Mouse (Mus musculus) lung, postnatal 0 days (tissue): ENCODE results near the gene Guk1. TPM values are rescaled to one million over a fixed set of nuclear protein-coding genes. Genes with fewer than 3 reads are reported as not detected.
"Not testable (repeated sequence)": the region's sequence is repeated elsewhere in the genome, so short reads cannot be mapped to it uniquely, and the experiment has no call there.

Experiments
- ATAC-seq: fragments of 200-750 bp; cut with Nextera tagmentation; 2 replicates; pipeline ENCODE4 v1.8.0; 2017; ENCODE audit warnings: moderate library complexity
- DNase-seq: peaks from one replicate; pipeline ENCODE4 v3.0.0-alpha.2; 2016; ENCODE audit warnings: low spot score
- H3K27ac ChIP-seq: fragments of 300-500 bp; sonication (generic); 2 replicates; pipeline ENCODE4 v1.5.1; 2014; ENCODE audit warnings: antibody characterized with exemption, mild to moderate bottlenecking, low read length, mixed read lengths
- H3K27me3 ChIP-seq: fragments of 300-500 bp; sonication (generic); replicated peaks from 2 replicates; pipeline ENCODE4 v1.6.1; 2014; ENCODE audit warnings: low read length, mixed read lengths; ENCODE audit not compliant: insufficient read depth
- H3K36me3 ChIP-seq: fragments of 300-500 bp; sonication (generic); 2 replicates; pipeline ENCODE4 v1.6.1; 2014; ENCODE audit warnings: low read length, mixed read lengths; ENCODE audit not compliant: insufficient read depth
- H3K4me1 ChIP-seq: fragments of 300-500 bp; sonication (generic); 2 replicates; pipeline ENCODE4 v1.6.1; 2014; ENCODE audit warnings: antibody characterized with exemption, low read depth, low read length, mixed read lengths; ENCODE audit not compliant: insufficient read depth
- H3K4me2 ChIP-seq: fragments of 300-500 bp; sonication (generic); replicated peaks from 2 replicates; pipeline ENCODE4 v1.6.1; 2014; ENCODE audit warnings: low read depth, mild to moderate bottlenecking, low read length, moderate library complexity, mixed read lengths
- H3K4me3 ChIP-seq: fragments of 300-500 bp; sonication (generic); 2 replicates; pipeline ENCODE4 v1.5.1; 2014; ENCODE audit warnings: low read depth, low read length
- H3K9ac ChIP-seq: fragments of 300-500 bp; sonication (generic); replicated peaks from 2 replicates; pipeline ENCODE4 v1.6.1; 2014; ENCODE audit warnings: low read depth, mild to moderate bottlenecking
- H3K9me3 ChIP-seq: fragments of 300-500 bp; sonication (generic); 2 replicates; pipeline ENCODE4 v1.6.1; 2016; ENCODE audit warnings: low read length, mixed read lengths
- CTCF ChIP-seq: IDR thresholded peaks from 2 replicates; pipeline ENCODE4 v1.5.1; 2016; ENCODE audit warnings: antibody characterized with exemption, mild to moderate bottlenecking
- EP300 ChIP-seq: IDR thresholded peaks from 2 replicates; pipeline ENCODE4 v1.6.1; 2016; ENCODE audit warnings: antibody characterized with exemption, mild to moderate bottlenecking, control low read depth
- WGBS: fragments of 180-500 bp; shearing (Covaris S2); extraction: QIAGEN DNeasy Blood & Tissue Kit; methylation state at CpG from one replicate; pipeline ENCODE4 v1.1.7; 2014; 5-methylcytosine and 5-hydroxymethylcytosine counted together
- polyA plus RNA-seq: library from polyadenylated mRNA; unstranded; fragments of >200 nt; fragmentation: Nextera tagmentation; extraction: Ambion mirVana; gene quantifications from 2 replicates; pipeline ENCODE4 v1.2.1, GENCODE M21; 2015

The Guk1 gene
- polyA plus RNA-seq, 1 experiment from 2014 or later, result 168 TPM

DNA sequence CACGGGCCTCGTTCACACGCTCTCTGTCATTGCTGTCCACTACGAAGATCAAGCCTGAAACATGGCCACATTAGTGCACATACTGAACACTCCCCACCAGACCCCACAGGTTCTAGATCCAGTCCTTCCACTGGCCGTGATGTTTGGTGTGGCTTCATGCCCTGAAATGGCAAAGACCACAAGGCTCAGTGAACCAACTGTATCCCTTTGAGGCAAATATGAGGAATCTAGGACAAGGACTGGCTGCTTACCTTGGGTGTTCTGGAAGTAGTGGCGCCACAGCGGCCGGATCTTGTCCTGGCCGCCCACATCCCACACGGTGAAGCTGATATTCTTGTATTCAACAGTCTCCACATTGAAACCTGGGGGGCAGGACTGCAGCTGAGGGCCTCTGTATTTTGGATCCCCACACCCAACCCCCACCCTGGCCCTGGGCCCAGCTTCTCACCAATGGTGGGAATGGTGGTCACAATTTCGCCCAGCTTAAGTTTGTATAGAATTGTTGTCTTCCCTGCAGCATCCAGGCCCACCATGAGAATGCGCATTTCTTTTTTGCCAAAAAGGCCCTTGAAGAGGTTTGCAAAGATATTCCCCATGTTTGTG lies 21.0 kb upstream of the Guk1 start:
- no peak overlapping the region for H3K27ac ChIP-seq
- no peak for TF ChIP-seq CTCF
- no peak for TF ChIP-seq EP300
- no peaks in the 10 kb centered on the region for H3K27me3 ChIP-seq
- peaks cover 19% of the 10 kb centered on the region; the same call in 1 of the 2 replicates for H3K36me3 ChIP-seq
- no peaks in the 10 kb centered on the region for H3K9me3 ChIP-seq
- no peak overlapping the region for H3K4me3 ChIP-seq
- no peak for DNase-seq
- peaks cover under 1% of the 10 kb centered on the region; the same call in 1 of the 2 replicates for H3K4me1 ChIP-seq
- ATAC-seq, result no peak
- H3K9ac ChIP-seq, result no peak overlapping the region
- 83% methylated on average over 12 of the region's 12 CpGs for WGBS
- no peak overlapping the region for H3K4me2 ChIP-seq

- H3K4me3 ChIP-seq, H3K27ac ChIP-seq, H3K9me3 ChIP-seq, H3K9ac ChIP-seq, ATAC-seq, H3K27me3 ChIP-seq, H3K4me1 ChIP-seq, H3K4me2 ChIP-seq, DNase-seq: not testable (repeated sequence)
- peaks cover 19% of the 10 kb centered on the region; the same call in 1 of the 2 replicates for H3K36me3 ChIP-seq
- WGBS, result 60% methylated on average over 12 of the region's 12 CpGs
Measured at GRCm38 (mm10) chr11:59212320-59212719, 20.3 kb upstream of the Guk1 start.

GRCm38 (mm10) chr11:59211561-59211960 lies 19.5 kb upstream of the Guk1 start:
- not testable (repeated sequence) for DNase-seq, H3K27me3 ChIP-seq, H3K9me3 ChIP-seq, H3K27ac ChIP-seq, H3K4me1 ChIP-seq, H3K4me2 ChIP-seq, H3K4me3 ChIP-seq, H3K9ac ChIP-seq, ATAC-seq
- WGBS, result 74% methylated on average over 7 of the region's 9 CpGs
- peaks cover 19% of the 10 kb centered on the region; the same call in 1 of the 2 replicates for H3K36me3 ChIP-seq

DNA sequence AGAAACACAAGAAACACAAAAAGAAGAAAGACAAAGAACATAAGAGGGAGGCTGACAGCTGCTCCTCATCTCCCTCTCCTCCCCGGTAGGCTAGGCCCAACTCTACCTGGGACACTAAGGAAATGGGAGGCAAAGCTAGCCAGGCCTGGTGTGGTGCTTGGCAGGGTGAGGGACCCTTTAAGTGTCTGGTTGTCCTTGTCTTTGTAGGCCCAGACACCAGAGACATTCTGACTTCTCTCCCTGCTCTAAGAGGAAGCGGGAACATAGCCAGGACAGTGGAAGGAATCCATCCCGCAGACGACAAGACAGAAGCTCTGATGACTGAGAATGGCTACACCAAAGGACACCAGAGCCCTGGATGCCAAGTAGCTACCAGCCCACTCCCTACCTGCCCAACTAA lies 18.0 kb upstream of the Guk1 start:
- Histone ChIP-seq H3K4me1 (peaks cover 5% of the 10 kb centered on the region; the same call in 1 of the 2 replicates), H3K36me3 (peaks cover 24% of the 10 kb centered on the region; the same call in 1 of the 2 replicates), H3K27ac (no peak overlapping the region), H3K4me3 (no peak overlapping the region), H3K27me3 (no peaks in the 10 kb centered on the region), H3K9ac (no peak overlapping the region), H3K9me3 (no peaks in the 10 kb centered on the region), H3K4me2 (no peak overlapping the region)
- no peak for TF ChIP-seq CTCF
- TF ChIP-seq EP300, result no peak
- DNase-seq (no peak), ATAC-seq (no peak)
- WGBS, result 71% methylated on average over 4 of the region's 4 CpGs

GRCm38 (mm10) chr11:59209580-59209979 lies 17.6 kb upstream of the Guk1 start:
- H3K9ac ChIP-seq, result no peak overlapping the region
- 0 out of 2 replicates have a peak overlapping the region, but pooled peaks have one; percentile 97 for H3K27ac ChIP-seq
- WGBS, result 54% methylated on average over 5 of the region's 5 CpGs

DNA sequence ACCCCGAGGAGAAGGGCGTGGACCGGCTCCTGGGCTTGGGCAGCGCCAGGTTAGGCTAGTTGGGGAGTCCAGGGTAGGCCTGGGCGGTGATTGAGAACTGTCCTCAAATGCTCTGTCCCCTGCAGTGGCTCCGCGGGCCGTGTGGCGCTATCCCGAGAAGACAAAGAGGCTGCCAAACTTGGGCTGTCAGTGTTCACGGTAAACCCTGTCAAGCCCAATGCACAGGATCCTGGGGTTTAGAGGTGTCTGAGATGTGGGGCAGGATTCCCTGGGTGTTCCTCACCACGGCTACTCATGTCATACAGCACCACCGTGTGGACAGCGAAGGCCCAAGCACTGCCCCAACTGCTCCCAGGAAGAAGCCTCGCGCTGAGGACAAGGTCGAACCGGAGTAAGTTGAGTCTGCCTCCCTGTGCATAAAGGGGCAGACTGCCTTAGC lies 17.0 kb upstream of the Guk1 start:
- Histone ChIP-seq H3K4me3 (peak overlapping the region; percentile 89), H3K27ac (peak overlapping the region; percentile 97), H3K27me3 (no peaks in the 10 kb centered on the region), H3K36me3 (peaks cover 24% of the 10 kb centered on the region; the same call in 1 of the 2 replicates), H3K4me2 (peak overlapping the region; percentile 84), H3K4me1 (peaks cover 5% of the 10 kb centered on the region; the same call in 1 of the 2 replicates), H3K9me3 (no peaks in the 10 kb centered on the region), H3K9ac (peak overlapping the region; percentile 87)
- ATAC-seq (peak; percentile 77), DNase-seq (peak; percentile 90)
- 2% methylated on average over 18 of the region's 18 CpGs for WGBS
- TF ChIP-seq EP300, result no peak
- TF ChIP-seq CTCF, result peak; percentile 83

More at GRCm38 (mm10) chr11:59209580-59209979, 17.6 kb upstream of the Guk1 start:
- DNase-seq (no peak), ATAC-seq (no peak)
- Histone ChIP-seq H3K4me2 (0 out of 2 replicates have a peak overlapping the region, but pooled peaks have one; percentile 84), H3K4me3 (no peak overlapping the region), H3K9me3 (no peaks in the 10 kb centered on the region), H3K27me3 (no peaks in the 10 kb centered on the region), H3K36me3 (peaks cover 24% of the 10 kb centered on the region; the same call in 1 of the 2 replicates), H3K4me1 (peaks cover 5% of the 10 kb centered on the region; the same call in 1 of the 2 replicates)
- TF ChIP-seq EP300 (no peak), CTCF (no peak)
